Mouse (Mus musculus): ENCODE results near the gene Inha. TPM values are rescaled to one million over a fixed set of nuclear protein-coding genes. Genes with fewer than 3 reads are reported as not detected.

The Inha gene
- polyA plus RNA-seq, 1 experiment from 2014 or later: 12.5 TPM

DNA sequence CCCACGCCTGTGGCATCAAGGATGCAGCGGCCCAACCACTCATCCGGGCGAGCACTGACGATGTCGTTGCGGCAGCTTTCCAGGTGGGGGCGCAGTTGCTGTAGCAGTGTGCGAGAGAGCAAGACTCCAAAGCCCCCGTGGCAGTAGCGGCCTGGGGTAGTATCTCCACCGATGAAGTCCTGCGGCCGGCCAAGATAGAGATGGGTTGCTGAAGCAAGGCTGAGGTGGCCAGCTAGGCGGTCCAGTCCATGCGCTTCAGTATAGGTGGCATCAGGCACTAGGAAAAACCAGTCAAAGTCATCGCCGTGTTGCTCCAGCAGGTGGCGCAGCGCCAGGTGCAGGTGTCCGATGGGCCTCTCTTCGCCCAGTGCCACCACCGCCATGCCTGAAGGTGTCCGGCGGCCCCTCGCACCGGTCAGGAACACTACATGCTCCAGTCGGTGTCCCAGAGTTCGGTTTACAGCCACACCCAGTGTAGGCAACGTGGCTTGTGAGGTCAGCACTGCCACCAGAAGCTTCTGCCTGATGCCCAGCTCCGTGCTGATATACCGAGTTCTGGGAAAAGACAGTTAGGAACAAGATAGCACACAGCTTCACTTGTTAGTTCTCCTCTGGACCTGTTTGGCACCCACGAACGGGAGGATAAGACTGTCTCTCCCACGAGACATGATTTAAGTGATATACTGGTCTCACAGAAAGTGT is 29.5 kb upstream of the Inha start:
- 12% methylated on average over 35 of the region's 35 CpGs for WGBS
- peak; percentile 7 for ATAC-seq
- Histone ChIP-seq H3K4me1 (replicated peaks) (peaks cover 48% of the 10 kb centered on the region), H3K27me3 (peaks cover 14% of the 10 kb centered on the region), H3K4me2 (replicated peaks) (peak overlapping the region; percentile 88), H3K27ac (no peak overlapping the region), H3K9ac (replicated peaks) (peak overlapping the region; percentile 93), H3K9me3 (no peaks in the 10 kb centered on the region), H3K4me3 (replicated peaks) (peak overlapping the region; percentile 85), H3K36me3 (peaks cover 46% of the 10 kb centered on the region)

DNA sequence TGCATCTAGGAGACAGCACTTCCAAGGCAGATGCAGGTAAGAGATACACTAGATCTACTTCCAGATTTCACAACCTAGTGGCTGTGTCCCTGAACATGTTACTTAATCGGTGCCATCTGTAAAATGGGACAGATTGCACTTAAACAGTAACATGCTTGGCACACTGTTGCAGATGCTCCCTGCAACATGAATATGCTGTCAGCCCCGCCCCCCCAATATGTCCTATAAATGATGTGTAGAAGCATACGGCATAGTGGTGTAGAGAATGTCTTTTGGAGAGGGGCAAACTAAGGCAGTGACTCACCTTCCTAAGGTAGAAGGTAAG is 28.9 kb upstream of the Inha start:
- Histone ChIP-seq H3K27me3 (peaks cover 19% of the 10 kb centered on the region), H3K9me3 (no peaks in the 10 kb centered on the region), H3K27ac (no peak overlapping the region), H3K9ac (replicated peaks) (peak overlapping the region; percentile 93), H3K4me1 (replicated peaks) (peaks cover 54% of the 10 kb centered on the region), H3K4me2 (replicated peaks) (peak overlapping the region; percentile 88), H3K4me3 (replicated peaks) (peak overlapping the region; percentile 85), H3K36me3 (peaks cover 46% of the 10 kb centered on the region)
- ATAC-seq: no peak
- WGBS: 48% methylated on average over 3 of the region's 3 CpGs

DNA sequence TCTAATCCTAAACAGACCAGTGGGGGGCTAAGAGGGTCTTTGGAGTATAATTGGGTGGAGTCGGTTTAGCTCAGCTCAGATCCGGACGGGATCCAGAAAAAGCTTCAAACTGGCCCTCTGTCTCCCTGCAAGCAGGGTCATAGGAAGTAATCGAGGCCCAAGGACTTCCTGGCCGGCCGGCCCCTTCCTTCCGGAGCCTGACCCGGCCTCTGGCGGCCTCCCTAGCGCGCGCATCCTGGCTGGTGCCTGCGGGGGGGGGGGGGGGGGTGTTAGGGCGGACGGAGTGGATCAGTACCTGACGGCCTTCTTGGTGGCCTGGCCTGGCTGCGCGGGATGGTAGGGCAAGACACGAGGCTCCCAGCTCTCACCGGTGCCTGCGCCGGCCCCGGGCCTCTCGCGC is 28.4 kb upstream of the Inha start:
- Histone ChIP-seq H3K4me3 (replicated peaks) (peak overlapping the region; percentile 85), H3K9ac (replicated peaks) (peak overlapping the region; percentile 93), H3K4me1 (replicated peaks) (peaks cover 59% of the 10 kb centered on the region), H3K27ac (peak overlapping the region; percentile 90), H3K9me3 (no peaks in the 10 kb centered on the region), H3K27me3 (peaks cover 24% of the 10 kb centered on the region), H3K4me2 (replicated peaks) (peak overlapping the region; percentile 88), H3K36me3 (peaks cover 46% of the 10 kb centered on the region)
- 0% methylated on average over 13 of the region's 25 CpGs for WGBS
- ATAC-seq: no peak

DNA sequence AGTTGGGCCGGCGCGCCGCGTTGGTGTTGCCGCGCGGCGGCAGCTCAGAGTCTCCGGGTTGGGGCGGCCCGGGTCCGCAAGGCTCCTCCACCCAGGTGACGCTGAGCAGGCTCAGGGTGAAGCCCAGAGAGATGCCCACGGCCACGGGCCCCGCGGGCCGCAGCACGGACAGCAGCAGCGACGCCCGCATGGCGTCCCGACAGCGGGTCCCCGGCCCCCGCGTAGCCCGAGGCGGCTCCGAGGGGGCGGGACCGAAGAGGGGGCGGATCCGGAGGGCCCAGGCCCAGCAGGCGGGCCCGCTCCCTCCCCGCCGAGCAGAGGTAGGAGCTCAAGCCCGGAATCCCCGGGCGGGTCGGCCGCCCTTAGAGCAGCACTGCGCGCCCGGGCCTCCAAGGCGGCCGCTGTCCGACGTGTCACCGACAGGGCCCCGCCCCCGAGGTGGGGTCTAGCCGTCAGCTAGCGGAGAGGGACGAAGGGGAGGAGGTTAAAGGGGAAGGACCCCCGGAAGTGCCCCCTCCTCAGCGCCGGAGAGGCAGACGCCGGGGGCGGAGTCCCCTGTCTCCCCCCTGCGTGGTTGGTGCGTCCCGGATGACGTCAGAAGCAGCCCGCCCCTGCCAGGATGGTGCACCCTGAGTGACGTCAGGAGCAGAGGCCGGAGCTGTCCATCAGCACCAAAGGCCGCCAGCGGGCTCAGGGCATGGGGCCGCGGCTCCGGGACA is 27.8 kb upstream of the Inha start, which contains the start of the genes Chpf and Tmem198:
Gene Chpf, minus strand, starts transcription at position 392 of the 719 bp plus-strand sequence.
Gene Tmem198, plus strand, starts transcription at position 617 of the 719 bp plus-strand sequence.
- H3K4me1 ChIP-seq (replicated peaks): peaks cover 61% of the 10 kb centered on the region
- peak; percentile 91 for ATAC-seq
- H3K36me3 ChIP-seq: peaks cover 44% of the 10 kb centered on the region
- peak within 1 kb of the TSS; percentile 88 for H3K4me2 ChIP-seq (replicated peaks)
- peaks cover 29% of the 10 kb centered on the region for H3K27me3 ChIP-seq
- peak within 1 kb of the TSS; percentile 93 for H3K9ac ChIP-seq (replicated peaks)
- under 1% methylated on average over 59 of the region's 76 CpGs for WGBS
- peak within 1 kb of the TSS; percentile 90 for H3K27ac ChIP-seq
- H3K9me3 ChIP-seq: no peaks in the 10 kb centered on the region
- peak within 1 kb of the TSS; percentile 85 for H3K4me3 ChIP-seq (replicated peaks)

DNA sequence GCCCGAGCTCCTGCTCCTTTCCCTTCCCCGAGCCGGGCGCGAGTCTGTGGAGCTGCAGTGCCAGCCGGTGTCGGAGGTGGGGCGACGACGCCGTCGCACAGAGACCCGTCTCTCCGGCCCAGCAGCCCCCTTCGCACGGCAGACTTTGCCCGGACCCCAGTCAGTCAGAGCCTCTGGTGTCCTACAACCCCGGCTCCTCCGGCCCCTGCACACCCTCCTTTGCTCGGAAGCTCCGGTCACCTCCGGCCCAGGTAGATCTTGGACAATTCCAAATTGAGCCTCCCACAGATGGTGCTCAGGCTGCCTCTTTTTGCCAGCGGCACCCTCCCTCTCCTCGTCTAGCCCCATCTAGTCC is 27.3 kb upstream of the Inha start:
- H3K27ac ChIP-seq: peak overlapping the region; percentile 90
- H3K4me1 ChIP-seq (replicated peaks): peaks cover 61% of the 10 kb centered on the region
- 1% methylated on average over 24 of the region's 24 CpGs for WGBS
- peak overlapping the region; percentile 88 for H3K4me2 ChIP-seq (replicated peaks)
- H3K27me3 ChIP-seq: peaks cover 34% of the 10 kb centered on the region
- H3K9me3 ChIP-seq: no peaks in the 10 kb centered on the region
- peak overlapping the region; percentile 93 for H3K9ac ChIP-seq (replicated peaks)
- no peak for ATAC-seq
- H3K36me3 ChIP-seq: peaks cover 44% of the 10 kb centered on the region
- H3K4me3 ChIP-seq (replicated peaks): peak overlapping the region; percentile 85

DNA sequence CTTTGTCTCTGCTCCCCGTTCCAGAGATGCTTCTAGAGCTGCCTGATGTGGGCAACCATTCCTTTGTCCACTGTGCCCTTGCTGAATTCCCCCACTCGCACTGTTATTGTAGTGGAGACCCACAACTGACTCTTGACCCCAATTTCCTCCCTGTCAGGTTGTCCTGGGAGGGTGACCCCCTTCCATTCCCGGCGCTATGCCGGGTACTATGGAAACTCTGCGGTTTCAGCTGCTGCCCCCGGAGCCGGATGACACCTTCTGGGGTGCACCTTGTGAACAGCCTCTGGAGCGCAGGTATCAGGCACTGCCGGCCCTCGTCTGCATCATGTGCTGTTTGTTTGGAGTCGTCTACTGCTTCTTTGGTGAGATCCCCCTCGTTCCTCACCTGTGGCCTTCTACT is 26.8 kb upstream of the Inha start:
- ATAC-seq: no peak
- H3K9ac ChIP-seq (replicated peaks): peak overlapping the region; percentile 93
- 14% methylated on average over 13 of the region's 13 CpGs for WGBS
- no peaks in the 10 kb centered on the region for H3K9me3 ChIP-seq
- peak overlapping the region; percentile 88 for H3K4me2 ChIP-seq (replicated peaks)
- peak overlapping the region; percentile 85 for H3K4me3 ChIP-seq (replicated peaks)
- H3K4me1 ChIP-seq (replicated peaks): peaks cover 61% of the 10 kb centered on the region
- H3K27me3 ChIP-seq: peaks cover 38% of the 10 kb centered on the region
- peaks cover 44% of the 10 kb centered on the region for H3K36me3 ChIP-seq
- H3K27ac ChIP-seq: peak overlapping the region; percentile 90

DNA sequence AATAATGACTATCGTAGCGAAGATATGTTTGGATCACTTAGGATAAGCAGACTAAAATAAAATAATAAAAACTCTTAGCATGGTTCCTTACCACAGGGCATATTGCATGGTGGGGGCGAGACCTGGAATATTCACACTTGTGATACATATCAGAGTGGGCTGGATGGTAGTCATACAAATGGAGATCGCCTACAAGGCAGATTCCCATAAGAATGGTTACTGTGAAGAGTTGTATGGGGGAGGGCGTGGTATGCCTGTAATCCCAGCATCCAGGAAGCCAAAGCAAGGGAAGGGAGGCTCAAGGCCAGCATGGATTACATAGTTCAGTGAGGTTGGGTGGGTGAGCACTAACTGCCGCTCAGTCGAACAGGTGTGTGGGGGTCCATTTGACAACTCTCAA is 26.1 kb upstream of the Inha start:
- no peak for ATAC-seq
- H3K9ac ChIP-seq (replicated peaks): peak overlapping the region; percentile 93

DNA sequence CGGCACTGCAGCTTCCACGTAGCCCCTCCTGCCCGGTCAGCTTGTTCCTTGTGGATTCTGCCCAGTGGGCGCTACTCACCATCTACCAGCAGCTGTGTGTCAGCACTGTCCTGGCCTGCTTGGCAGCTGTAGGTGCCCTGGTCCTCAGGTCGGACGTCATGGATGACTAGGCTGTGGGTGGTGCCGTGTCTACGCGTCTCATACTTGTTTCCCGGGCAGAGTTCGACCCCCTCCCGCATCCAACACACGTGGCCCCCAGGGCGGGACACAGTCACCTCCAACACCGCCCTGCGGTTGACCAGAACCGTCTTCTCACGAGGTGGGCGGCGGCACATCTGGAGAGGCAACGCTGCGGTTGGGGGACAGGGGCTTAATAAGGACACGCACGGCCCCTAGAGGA is 20.3 kb upstream of the Inha start:
- Histone ChIP-seq H3K27me3 (peaks cover 76% of the 10 kb centered on the region), H3K4me1 (replicated peaks) (peaks cover 39% of the 10 kb centered on the region), H3K9ac (replicated peaks) (0 out of 2 replicates have a peak overlapping the region, but pooled peaks have one; percentile 14), H3K27ac (no peak overlapping the region), H3K36me3 (peaks cover 45% of the 10 kb centered on the region), H3K4me2 (replicated peaks) (peak overlapping the region; percentile 82), H3K4me3 (replicated peaks) (peak overlapping the region; percentile 49), H3K9me3 (no peaks in the 10 kb centered on the region)
- ATAC-seq: peak; percentile 9; the same call in 1 of the 2 replicates
- WGBS: 5% methylated on average over 24 of the region's 24 CpGs

More for the DNA sequence above, 26.1 kb upstream of the Inha start:
- H3K9me3 ChIP-seq: no peaks in the 10 kb centered on the region
- H3K4me3 ChIP-seq (replicated peaks): peak overlapping the region; percentile 85
- peaks cover 44% of the 10 kb centered on the region for H3K36me3 ChIP-seq
- H3K4me2 ChIP-seq (replicated peaks): peak overlapping the region; percentile 88
- H3K27ac ChIP-seq: no peak overlapping the region
- WGBS: 87% methylated on average over 7 of the region's 7 CpGs
- peaks cover 61% of the 10 kb centered on the region for H3K4me1 ChIP-seq (replicated peaks)
- peaks cover 45% of the 10 kb centered on the region for H3K27me3 ChIP-seq

DNA sequence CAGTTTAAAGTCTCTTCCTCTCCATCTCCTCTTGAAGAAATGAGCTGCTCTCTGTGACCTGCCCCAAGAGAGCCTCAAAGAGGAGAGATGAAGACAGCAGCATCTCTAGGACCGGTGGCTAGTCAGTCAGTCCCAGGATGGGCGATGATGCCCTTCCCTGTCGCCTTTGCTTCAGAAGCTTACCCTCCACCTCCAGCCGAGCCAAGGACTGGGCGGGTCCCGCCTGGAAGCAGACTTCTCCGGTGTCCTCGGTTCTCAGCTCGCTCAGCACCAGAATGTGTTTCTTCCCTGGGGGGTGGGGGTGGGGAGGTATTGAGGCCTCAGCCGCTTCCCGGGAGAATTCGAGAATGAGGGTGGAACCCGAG is 19.9 kb upstream of the Inha start:
- H3K36me3 ChIP-seq: peaks cover 45% of the 10 kb centered on the region
- no peak overlapping the region for H3K27ac ChIP-seq
- H3K4me2 ChIP-seq (replicated peaks): peak overlapping the region; percentile 82
- peaks cover 36% of the 10 kb centered on the region for H3K4me1 ChIP-seq (replicated peaks)
- peaks cover 76% of the 10 kb centered on the region for H3K27me3 ChIP-seq
- H3K9ac ChIP-seq (replicated peaks): 0 out of 2 replicates have a peak overlapping the region, but pooled peaks have one; percentile 57
- peak overlapping the region; percentile 49 for H3K4me3 ChIP-seq (replicated peaks)
- H3K9me3 ChIP-seq: no peaks in the 10 kb centered on the region
- ATAC-seq: peak; percentile 22; the same call in 1 of the 2 replicates
- 0% methylated on average over 13 of the region's 13 CpGs for WGBS

DNA sequence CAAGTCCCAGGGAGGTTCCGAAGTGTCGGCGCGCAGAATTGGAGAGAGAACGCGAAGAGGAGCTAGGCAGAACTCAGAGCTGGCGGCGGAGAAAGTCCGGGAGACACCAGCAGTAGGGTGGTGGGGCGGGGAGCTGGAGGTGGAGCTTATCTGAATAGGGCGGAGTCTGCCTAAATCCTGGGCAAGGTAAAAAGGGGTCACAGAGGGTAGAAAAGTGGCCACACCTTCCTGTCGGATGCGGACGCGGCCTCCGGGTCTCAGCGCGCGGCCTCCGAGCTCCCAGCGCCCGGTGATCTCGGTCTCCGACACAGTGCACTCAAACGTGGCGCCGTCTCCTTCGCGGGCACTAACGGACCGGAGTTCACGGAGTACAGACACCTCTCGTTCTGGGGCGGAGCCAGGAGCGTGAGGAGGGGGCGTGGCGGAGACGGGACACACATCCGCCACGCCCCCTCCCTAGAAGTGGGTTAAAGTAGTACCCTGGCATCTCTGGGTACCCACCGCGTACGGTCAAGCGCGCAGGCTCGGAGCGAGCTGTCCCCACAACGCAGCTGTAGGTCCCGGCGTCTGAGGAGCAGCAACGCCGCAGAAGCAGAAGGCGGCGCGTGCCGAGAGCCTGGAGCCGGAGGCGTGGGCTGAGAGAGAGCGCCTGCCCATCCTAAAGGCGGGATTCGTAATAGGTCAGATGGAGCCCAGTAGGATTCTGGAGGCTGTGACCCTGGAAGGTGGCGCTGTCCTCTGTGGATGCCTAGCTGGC is 19.3 kb upstream of the Inha start:
- Histone ChIP-seq H3K4me3 (replicated peaks) (peak overlapping the region; percentile 49), H3K36me3 (peaks cover 43% of the 10 kb centered on the region), H3K4me2 (replicated peaks) (peak overlapping the region; percentile 82), H3K4me1 (replicated peaks) (peaks cover 31% of the 10 kb centered on the region), H3K27ac (no peak overlapping the region), H3K9ac (replicated peaks) (peak overlapping the region; percentile 57), H3K27me3 (peaks cover 76% of the 10 kb centered on the region), H3K9me3 (no peaks in the 10 kb centered on the region)
- under 1% methylated on average over 62 of the region's 62 CpGs for WGBS
- peak; percentile 73 for ATAC-seq

DNA sequence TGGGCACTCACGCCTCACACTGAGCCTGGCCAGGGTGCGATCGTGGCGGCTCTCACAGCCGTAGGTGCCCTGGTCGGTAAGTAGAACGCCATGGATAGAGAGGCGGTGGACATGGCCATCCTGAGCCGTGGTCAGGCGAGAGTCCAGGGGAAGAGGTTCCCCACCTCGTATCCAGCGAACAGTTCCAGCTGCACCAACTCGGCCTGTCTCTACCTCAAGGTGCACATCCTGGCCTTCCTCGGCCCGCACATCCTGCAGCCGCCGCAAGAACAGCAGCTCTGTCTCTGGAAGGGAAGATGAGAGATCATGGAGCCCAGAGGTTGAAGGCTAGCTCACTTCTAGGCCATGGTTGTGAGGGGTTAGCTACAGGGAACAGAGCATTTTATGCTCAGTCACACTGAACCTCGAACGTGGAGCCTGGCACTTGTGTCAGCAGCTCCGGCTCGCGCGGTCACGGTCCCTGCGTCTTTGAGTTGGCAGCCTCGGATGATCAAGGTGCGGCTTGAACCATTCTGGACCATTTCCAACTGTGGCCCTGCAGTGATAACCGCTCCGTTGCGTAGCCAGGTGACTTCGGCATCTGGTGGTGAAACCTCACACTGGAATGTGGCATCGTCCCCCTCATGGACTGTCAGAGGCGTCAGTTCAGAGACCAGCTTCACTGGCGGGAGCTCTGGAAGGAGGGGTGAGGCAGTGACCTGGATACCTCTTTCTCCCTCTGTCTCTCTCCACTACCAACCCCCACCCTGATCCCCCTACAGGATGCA is 15.9 kb upstream of the Inha start:
- no peak for ATAC-seq

More for the DNA sequence above, 15.9 kb upstream of the Inha start:
- Histone ChIP-seq H3K9me3 (no peaks in the 10 kb centered on the region), H3K27ac (no peak overlapping the region), H3K4me2 (replicated peaks) (no peak overlapping the region), H3K27me3 (peaks cover 52% of the 10 kb centered on the region), H3K9ac (replicated peaks) (no peak overlapping the region), H3K36me3 (peaks cover 13% of the 10 kb centered on the region), H3K4me3 (replicated peaks) (no peak overlapping the region), H3K4me1 (replicated peaks) (peaks cover 24% of the 10 kb centered on the region)
- 86% methylated on average over 34 of the region's 34 CpGs for WGBS
